Mouse (Mus musculus): Measurements from ENCODE around the gene Dctn1.

Gene Dctn1

GRCm38 (mm10) chr6:83136291-83136880, 29.3 kb upstream of the Dctn1 start:
- DNase-seq (ENCODE audit: low spot score in 2 of 2) = no peak

GRCm38 (mm10) chr6:83136881-83137575, 28.7 kb upstream of the Dctn1 start:
- no peak for DNase-seq (ENCODE audit: low spot score in 2 of 2)

DNA sequence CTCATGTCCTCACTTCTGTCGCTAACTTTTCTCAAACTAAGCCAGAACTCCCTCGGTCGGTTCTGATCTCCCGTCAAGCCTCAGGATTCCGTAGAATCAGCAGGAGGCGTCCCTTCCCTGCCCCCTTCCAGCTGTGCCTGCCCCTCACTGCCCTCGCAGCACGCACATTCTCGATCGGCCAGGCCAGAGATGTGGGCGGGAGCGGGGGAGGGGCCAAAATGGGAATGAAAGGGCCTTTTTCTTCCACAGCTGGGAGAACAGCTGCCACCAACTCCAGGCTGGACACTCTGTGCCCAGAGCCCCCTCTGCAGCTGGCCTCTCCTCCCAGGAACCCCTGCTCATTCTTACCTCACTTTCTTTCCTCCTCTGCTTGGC, 28.2 kb upstream of the Dctn1 start:
- DNase-seq (ENCODE audit: low spot score in 2 of 2) = no peak

- DNase-seq (ENCODE audit: low spot score in 2 of 2) = no peak
Measured at GRCm38 (mm10) chr6:83138056-83138455, 27.7 kb upstream of the Dctn1 start.

DNA sequence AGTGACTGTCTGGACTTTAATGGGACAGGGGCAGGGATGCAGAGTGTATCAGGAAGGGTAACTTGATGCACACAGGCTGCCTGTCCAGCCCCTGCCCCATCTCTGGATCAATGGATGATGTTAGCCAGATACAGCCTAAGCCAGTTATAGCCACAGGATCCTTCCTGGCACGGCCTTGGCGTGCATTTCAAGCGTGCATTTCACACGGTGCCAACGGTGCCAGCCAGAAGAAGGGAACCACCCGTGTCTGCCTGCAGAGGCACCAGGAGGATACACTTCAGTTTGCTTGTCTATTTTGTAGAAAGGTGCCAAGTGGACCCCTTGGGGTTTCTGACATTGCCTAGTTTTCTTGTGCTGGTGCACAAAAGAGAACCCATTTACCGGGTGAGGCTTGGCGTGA, 25.7 kb upstream of the Dctn1 start:
- no peak for DNase-seq (ENCODE audit: low spot score in 2 of 2)

DNA sequence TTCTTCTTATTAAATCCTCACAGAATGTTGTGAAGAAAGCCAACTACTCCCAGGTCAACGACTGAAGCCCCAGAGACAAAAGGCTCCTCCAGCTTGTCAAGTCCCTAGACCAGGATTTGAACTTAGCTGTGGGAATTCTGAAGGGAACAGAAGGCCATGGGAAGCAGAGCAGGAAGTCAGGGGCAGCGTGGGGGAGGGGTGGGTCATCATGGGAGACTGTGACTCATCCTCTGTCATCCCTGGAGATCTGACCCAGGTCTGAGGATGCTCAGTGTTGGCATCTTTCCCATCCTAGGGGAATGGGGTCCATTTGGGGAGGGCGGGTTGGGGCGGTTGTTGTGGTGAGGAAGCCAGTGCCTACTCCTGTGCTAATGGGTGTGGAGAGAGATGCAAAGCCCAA, 24.1 kb upstream of the Dctn1 start:
- DNase-seq (ENCODE audit: low spot score in 2 of 2) = no peak

DNA sequence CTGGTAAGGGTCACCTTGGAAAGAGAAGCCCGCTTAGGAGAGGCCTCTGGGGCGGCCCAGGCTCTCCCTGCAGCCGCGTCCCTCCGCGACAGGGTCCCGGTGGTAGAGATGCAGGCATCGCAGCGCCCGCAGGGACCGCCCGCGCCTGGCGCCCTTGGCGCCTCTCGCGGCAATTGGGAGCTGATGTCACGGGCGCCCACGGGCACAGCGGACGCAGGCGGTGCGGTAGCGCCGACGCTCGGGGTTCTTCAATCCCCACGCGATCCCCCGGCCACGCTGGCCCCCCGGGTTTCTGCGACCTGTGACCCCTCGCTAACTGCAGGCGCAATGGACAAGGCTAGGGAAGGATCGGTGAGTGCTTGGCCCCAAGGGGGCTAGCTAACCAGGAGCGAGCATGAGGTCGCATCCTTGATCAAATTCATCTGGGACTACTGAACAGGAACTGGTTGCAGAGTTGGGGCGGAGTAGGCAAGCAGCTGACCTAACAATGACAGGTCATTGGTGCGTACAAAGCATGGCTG, 23.4 kb upstream of the Dctn1 start:
- no peak for DNase-seq (ENCODE audit: low spot score in 2 of 2)

- no peak for DNase-seq (ENCODE audit: low spot score in 2 of 2)
Measured at GRCm38 (mm10) chr6:83142886-83143285, 22.8 kb upstream of the Dctn1 start.

DNA sequence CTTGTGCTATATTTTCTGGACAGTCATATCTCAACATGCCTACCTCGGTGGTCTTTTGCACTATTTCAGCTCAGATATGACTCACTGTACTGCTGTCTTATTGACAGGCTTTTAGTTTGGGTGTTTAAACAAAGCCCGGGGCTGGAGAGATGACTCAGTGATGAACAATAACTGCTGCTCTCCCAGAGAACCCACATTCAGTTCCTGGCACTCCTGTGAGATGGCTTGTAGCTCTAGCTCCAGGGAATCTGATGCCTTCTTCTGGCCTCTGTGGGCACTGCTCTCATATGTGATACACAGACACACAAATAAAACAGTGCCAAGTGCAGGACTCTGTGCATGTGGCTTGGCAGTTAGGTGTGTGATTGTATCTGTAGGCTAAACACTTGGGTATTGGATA, 20.5 kb upstream of the Dctn1 start:
- DNase-seq (ENCODE audit: low spot score in 2 of 2) = no peak

DNA sequence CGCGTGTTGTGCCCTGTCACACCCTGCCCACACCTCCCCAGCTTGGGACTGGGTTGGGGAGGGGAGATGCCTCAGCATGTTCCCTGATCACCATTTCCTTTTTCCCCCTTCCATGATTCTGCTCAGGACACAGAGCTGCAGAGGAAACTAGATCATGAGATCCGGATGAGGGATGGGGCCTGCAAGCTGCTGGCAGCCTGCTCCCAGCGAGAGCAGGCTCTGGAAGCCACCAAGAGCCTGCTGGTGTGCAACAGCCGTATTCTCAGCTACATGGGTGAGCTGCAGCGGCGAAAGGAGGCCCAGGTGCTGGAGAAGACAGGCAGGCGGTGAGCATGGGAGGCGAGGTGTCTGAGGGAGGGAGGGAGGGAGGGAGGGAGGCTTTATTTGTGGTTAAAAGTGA, 19.9 kb upstream of the Dctn1 start:
- DNase-seq (ENCODE audit: low spot score in 2 of 2) = no peak

DNA sequence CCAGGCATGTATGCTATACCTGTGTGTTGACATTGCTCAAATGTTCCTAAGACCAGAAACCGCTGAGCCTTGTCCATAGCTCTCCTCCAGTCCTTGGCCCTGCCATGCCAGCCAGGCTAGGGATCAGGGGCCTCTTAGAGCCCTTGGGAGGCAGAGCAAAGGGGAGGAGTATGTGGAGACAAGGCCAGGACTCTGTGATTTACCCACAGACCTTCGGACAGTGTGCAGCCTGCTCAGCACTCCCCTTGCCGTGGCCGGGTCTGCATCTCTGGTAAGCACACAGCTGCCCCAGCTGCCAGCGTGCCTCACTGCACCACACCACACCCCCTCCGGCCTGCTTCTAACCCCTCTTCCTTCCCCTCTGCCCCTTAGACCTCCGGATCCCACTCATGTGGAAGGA, 18.4 kb upstream of the Dctn1 start:
- DNase-seq (ENCODE audit: low spot score in 2 of 2) = no peak

DNA sequence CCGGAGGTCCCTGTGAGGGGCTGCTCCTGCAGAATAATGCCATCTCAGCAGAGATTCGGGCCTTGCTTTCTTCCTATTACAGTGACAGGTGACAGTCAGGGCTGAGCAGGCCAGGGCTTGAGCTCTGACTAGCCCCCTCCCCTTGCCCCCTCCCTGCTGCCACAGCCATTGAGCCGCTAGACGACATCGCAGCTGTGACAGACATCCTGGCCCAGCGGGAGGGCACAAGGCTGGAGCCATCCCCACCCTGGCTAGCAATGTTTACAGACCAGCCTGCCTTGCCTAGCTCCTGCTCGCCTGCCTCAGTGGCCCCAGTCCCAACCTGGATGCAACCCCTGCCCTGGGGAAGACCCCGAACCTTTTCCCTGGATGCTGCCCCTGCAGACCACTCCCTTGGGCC, 14.0 kb upstream of the Dctn1 start:
- no peak for DNase-seq (ENCODE audit: low spot score in 2 of 2)

DNA sequence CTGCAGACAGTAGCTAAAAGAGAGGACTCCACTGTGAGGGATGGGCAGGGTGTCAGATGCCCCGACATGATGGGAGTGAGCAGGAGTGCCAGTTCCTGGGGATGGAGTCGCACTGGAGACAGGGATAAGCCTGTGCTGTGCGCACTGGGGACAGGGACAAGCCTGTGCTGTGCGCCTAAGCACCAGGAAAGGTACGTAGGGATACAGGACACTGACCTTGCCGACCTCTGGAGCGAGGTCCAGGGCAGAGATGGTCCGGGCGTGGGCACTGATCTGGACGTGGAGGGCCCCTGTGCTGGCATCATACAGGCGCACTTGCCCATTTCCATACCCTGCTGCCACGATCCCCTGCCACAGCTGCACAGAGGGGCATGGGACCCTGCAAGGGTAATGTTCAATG, 12.7 kb upstream of the Dctn1 start:
- DNase-seq (ENCODE audit: low spot score in 2 of 2) = no peak

GRCm38 (mm10) chr6:83153485-83153884, 12.2 kb upstream of the Dctn1 start:
- no peak for DNase-seq (ENCODE audit: low spot score in 2 of 2)

DNA sequence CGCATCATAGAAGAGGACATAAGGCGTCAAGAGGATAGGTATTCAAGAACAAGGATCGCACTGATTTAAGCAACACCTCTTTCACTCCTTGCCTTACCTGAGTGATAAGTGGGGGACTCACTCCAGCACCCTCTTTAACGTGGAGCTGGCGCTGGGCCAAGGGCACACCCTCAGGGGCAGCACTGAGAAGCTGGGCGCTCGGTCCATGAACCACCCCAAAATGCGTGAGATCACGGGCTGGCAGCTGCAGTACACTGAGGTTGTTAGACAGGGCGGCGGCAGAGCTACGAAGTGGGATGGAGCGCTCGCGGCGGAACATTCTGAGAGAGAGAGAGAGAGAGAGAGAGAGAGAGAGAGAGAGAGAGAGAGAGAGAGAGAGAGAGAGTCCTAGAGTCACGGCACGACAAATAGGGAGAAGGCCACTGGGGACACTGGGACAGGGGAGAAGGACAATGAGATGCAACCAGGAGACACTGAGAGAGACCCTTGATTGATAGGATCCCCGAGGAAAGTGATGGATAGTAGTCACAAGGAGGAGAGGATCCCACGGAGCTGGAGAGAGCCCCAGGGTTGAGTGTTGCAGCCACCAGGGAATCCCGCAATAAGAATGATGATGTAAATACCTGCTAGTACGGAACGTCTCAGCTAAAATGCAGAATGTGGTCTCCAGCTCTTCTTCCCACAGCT, 10.0 kb upstream of the Dctn1 start:
- DNase-seq (ENCODE audit: low spot score in 2 of 2) = no peak

GRCm38 (mm10) chr6:83156259-83156684, 9.4 kb upstream of the Dctn1 start, which contains the start of the genes Wdr54 and 1700003E16Rik:
Gene Wdr54 (minus strand): TSS chr6:83156397.
Gene 1700003E16Rik (plus strand): TSS chr6:83156404.
- peak in 1 of 2 experiments; percentile 23 for DNase-seq (ENCODE audit: low spot score in 2 of 2)

GRCm38 (mm10) chr6:83159456-83159855, 6.3 kb upstream of the Dctn1 start:
- peak in 1 of 2 experiments; percentile 32 for DNase-seq (ENCODE audit: low spot score in 2 of 2)

DNA sequence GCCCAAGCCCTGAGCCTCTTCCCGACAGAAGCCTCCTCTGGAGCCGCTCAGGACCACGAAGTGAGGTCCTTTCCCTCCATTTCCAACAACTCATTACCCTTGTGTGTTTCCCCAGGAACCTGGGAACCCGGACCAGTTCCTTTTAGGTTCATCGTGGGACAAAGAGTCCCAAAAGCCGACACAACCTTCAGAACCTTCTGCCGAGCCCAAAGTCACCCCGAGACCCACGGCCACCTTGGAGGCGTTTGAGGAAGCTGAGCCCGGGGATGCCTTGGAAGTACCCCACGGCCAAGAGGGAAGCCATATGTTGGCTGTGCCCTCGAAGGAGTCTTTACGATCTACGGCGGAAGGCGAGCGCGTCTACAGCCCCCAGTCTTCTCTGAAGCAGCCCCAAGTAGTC, 4.3 kb upstream of the Dctn1 start:
- DNase-seq (ENCODE audit: low spot score in 2 of 2) = no peak

DNA sequence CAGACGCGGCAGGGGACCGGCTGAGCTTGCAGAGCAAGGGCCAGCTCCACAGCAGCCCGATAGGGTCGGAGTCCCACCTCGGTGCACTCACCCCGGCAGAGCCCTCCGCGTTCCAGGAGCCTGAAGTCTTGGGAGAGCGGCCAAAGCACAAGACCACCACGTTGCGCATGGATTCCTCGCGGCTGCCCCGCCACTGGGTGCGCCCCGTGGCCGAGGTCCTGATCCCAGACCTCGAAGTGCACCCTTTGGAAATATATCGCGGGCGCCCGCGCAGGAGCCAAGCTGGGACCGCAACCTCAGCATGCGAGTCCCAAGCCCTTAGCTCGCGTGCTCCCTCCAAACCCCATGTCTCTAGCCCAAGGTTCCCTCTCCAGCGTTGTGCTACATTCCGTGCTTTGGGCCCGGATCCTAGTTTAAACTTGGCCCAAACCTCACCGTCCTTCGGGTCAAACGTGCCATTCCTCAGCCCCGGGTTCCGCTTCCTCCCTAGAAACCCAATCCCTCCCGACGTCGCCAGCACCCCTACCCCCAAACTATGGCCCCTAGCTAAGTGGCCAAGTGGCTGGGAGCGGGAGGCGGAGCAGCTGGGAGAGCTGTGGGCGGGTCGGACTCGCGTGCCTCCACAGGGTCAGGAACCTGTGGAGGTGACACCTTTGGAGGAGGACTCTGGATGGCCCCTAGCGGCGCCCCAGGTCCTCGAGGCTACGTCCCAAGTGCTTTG, 3.6 kb upstream of the Dctn1 start:
- DNase-seq (ENCODE audit: low spot score in 2 of 2) = no peak

DNA sequence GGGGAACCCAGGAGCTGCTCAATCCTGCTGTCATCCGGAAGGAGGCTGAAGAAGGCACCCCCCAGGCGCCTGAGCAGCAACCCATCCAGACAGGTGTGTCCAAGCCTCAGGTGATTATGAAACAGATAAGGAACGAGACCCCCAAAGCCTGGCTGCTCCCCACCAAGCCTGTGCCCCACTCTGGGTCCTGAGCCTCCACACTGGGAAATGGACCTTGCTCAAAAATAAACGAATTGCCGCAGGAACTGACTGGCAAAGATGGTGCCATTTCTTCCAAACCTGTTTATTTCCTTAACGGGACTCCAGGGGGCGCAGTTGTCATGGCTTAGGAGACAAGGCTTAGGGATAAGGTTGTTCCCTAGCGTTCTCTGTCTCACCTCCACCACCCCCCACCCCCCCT, 3.0 kb upstream of the Dctn1 start:
- DNase-seq (ENCODE audit: low spot score in 2 of 2) = peak in 1 of 2 experiments; percentile 38

- DNase-seq (ENCODE audit: low spot score in 2 of 2) = no peak
Measured at GRCm38 (mm10) chr6:83165026-83165606, 604 bp upstream of the Dctn1 start.

DNA sequence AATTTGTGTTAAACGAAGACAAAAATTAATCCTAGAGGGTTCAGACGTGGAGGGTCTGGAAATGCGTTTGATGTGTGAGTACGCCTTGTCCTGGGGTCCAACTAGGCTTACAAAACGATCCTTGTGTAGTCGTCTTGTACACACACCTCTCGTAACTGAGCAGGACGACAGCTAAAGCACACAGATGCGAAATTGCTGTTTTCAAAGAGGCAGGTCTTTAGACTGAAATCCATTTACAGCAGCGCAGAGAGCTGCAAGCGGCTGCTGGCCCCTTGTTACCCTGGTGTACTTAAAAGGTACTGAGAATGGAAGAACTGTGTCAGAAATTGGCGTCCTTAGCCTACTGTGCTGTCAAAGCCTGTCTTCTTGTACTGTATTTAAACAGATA, 517 bp downstream of the Dctn1 start:
- DNase-seq (ENCODE audit: low spot score in 2 of 2) = no peak
